Mouse (Mus musculus) C2C12 (cell line): Measurements from ENCODE around the gene Preb.

Experiments
- CEBPB ChIP-seq: IDR thresholded peaks from one replicate; pipeline ENCODE4 v1.6.1; 2011; ENCODE audit warnings: low read depth, mild to moderate bottlenecking, control low read depth, moderate library complexity
- CTCF ChIP-seq: IDR thresholded peaks from one replicate; pipeline ENCODE4 v1.5.1; 2011; ENCODE audit not compliant: control insufficient read depth, insufficient read depth, insufficient read length
- MAX ChIP-seq: IDR thresholded peaks from one replicate; pipeline ENCODE4 v1.6.1; 2011; ENCODE audit warnings: mild to moderate bottlenecking, control low read depth
- MYOG ChIP-seq: IDR thresholded peaks from one replicate; pipeline ENCODE4 v1.6.1; 2011; ENCODE audit not compliant: control insufficient read depth, insufficient read length; ENCODE audit errors: extremely low read depth

DNA sequence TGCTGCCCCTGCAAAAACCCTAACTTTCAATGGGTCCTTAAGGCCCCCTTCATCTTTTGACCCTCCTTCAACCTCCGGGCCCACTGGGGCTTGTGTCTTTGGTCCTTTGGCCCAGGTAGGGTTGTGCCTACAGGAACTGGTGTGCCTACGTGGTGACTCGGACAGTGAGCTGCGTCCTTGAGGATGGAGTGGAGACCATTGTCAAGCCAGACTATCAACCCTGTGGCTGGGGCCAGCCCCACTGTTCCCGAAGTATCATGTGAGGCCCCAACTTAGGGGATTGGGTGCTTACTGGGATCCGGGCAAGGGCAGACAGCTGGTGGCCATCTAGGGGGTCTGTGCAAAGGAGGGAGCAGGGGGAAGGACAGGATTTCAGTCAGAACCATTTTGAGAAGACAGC lies 45.3 kb downstream of the Preb start:
- TF ChIP-seq MAX, result no peak
- no peak for TF ChIP-seq MYOG
- TF ChIP-seq CTCF, result no peak
- no peak for TF ChIP-seq CEBPB
